Mouse (Mus musculus) kidney, adult 2 months (tissue): ENCODE measurements around the gene Alk. TPM values are rescaled to one million over a fixed set of nuclear protein-coding genes. Genes with fewer than 3 reads are reported as not detected.

Source experiments
- DNase-seq: peaks from one replicate; pipeline ENCODE4 v3.0.0; 2021
- H3K27ac ChIP-seq: fragments of 200-500 bp; 2 replicates; pipeline ENCODE4 v1.5.1; 2012; ENCODE audit warnings: low read depth, low read length, control low read depth, inconsistent platforms; ENCODE audit not compliant: insufficient read depth
- H3K27me3 ChIP-seq: fragments of 200-500 bp; replicated peaks from 2 replicates; pipeline ENCODE4 v1.6.1; 2012; ENCODE audit warnings: mild to moderate bottlenecking, moderate library complexity, low read length, inconsistent platforms; ENCODE audit not compliant: control insufficient read depth, insufficient read depth
- H3K36me3 ChIP-seq: fragments of 200-500 bp; 2 replicates; pipeline ENCODE4 v1.6.1; 2012; ENCODE audit warnings: mild to moderate bottlenecking, moderate library complexity, low read length, inconsistent platforms; ENCODE audit not compliant: control insufficient read depth, insufficient read depth
- H3K4me1 ChIP-seq: fragments of 200-500 bp; 2 replicates; pipeline ENCODE4 v1.6.1; 2011; ENCODE audit warnings: low read length; ENCODE audit not compliant: control insufficient read depth, insufficient read depth
- H3K4me3 ChIP-seq: fragments of 200-500 bp; 2 replicates; pipeline ENCODE4 v1.5.1; 2011; ENCODE audit warnings: mild to moderate bottlenecking, low read depth, low read length, control low read depth; ENCODE audit not compliant: insufficient read depth
- CTCF ChIP-seq: fragments of 200-500 bp; conservative IDR thresholded peaks from 2 replicates; pipeline ENCODE4 v1.5.1; 2011; ENCODE audit warnings: low read depth, mild to moderate bottlenecking, control low read depth, low read length, moderate library complexity, mixed read lengths; ENCODE audit not compliant: insufficient read depth, insufficient read length
- POLR2A ChIP-seq: fragments of 200-500 bp; IDR thresholded peaks from one replicate; pipeline ENCODE4 v1.6.1; 2011; ENCODE audit warnings: low read depth, low read length, control low read depth
- WGBS: fragments of 180-500 bp; shearing (Covaris S2); methylation state at CpG from one replicate; pipeline ENCODE4 v1.1.7; 2018; 5-methylcytosine and 5-hydroxymethylcytosine counted together
- polyA plus RNA-seq: library from polyadenylated mRNA; depleted of rRNA; stranded (reverse); fragments of >200 nt; gene quantifications from 2 replicates; pipeline ENCODE4 v1.2.3, GENCODE M21; 2012

The Alk gene
- polyA plus RNA-seq, 1 experiment: 0.03 TPM

DNA sequence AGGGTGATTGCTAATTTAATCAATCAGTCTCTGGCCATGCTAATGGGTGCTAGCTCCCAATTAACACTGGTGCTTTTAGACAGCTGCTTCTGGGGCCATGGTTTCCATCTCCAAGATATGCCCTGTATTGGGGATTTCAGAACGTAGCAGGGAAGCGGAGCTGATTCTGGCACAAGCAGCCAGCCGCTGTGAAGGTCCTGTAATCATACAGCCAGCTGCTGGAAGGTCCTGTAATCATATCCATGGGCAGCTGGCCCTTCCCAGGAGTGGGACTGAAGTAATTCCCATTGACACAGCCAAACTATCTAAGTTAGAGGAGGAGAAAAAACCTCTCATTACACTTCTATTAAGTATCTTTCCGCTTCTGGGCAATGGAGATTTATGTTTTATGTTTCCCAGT lies 242.5 kb downstream of the Alk start:
- WGBS: 78% methylated on average over 4 of the region's 4 CpGs
- Histone ChIP-seq H3K27ac (no peak overlapping the region), H3K27me3 (no peaks in the 10 kb centered on the region; the same call in 1 of the 2 replicates), H3K4me1 (no peaks in the 10 kb centered on the region), H3K36me3 (no peaks in the 10 kb centered on the region), H3K4me3 (no peak overlapping the region)
- no peak for TF ChIP-seq POLR2A
- no peak for TF ChIP-seq CTCF
- DNase-seq: no peak

DNA sequence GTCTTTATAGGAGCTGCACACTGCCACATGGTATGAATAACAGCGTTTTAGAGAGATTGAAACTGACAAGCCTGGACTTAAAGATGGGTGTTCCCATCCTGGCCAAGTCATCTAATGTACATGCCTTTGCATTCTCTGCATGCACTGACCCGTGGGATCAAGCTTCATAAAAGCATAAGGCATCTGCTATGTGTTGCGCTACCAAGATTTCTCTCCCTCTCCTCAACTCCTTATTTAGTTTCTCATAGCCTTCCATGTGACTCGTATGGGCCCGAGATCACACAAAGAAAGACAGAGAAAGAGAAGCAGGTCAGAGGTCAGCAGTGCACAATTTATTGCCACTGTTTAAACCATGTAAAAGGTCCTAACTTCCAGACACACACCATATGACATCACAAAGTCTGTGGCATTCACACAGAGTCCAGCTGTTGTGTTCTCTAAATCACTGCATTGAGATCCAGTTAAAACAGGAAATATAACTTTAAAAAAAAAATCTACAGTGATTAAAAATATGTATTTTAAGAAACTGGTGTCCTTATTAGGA lies 247.6 kb downstream of the Alk start:
- TF ChIP-seq POLR2A (no peak), CTCF (no peak)
- Histone ChIP-seq H3K4me3 (no peak overlapping the region), H3K4me1 (no peaks in the 10 kb centered on the region), H3K36me3 (no peaks in the 10 kb centered on the region), H3K27ac (no peak overlapping the region), H3K27me3 (no peaks in the 10 kb centered on the region)
- DNase-seq: peak; percentile 2
- 63% methylated on average over 5 of the region's 5 CpGs for WGBS

DNA sequence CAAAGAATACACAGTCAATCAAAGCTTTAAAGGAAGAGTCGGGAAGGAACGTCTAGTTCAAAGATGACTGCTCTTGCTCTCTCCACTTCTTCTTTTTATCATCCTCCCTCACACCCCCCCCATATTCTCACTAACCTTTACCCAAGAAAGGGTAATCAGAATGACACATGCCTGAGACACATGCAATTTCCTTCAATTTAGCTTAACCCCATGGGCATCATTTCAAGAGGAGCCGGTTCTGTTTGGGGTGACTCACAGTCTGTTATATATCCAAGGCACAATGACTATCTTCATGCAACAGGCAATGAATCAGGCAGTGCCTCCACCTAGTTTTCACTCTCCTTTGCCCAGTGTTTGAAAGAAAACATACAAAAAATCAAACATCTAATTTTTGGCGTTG lies 265.0 kb downstream of the Alk start:
- 90% methylated on average over 4 of the region's 4 CpGs for WGBS
- Histone ChIP-seq H3K27me3 (no peaks in the 10 kb centered on the region), H3K4me3 (no peak overlapping the region), H3K36me3 (no peaks in the 10 kb centered on the region), H3K4me1 (no peaks in the 10 kb centered on the region), H3K27ac (no peak overlapping the region)
- TF ChIP-seq CTCF (no peak), POLR2A (no peak)
- no peak for DNase-seq

DNA sequence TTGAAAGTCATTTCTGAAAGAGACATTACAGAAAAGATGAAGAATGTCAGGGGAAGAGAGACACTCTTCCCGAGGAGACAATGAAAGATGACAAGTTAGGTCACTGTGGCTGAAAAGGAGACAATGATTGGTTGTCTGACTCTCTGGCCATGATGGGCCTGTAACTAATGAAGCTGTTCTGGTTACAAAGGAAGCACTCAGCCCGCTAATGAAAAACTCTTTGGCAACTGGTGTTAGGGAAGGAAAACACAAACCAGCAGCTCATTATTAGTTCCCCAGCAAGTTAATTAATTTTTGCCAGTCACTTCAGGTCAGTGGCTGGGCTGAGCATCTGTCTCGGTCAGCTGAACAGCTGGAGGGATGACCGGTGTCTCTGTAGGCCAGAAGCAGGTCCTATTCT lies 271.5 kb downstream of the Alk start:
- no peaks in the 10 kb centered on the region for H3K27me3 ChIP-seq
- H3K36me3 ChIP-seq: no peaks in the 10 kb centered on the region
- 37% methylated on average over 4 of the region's 4 CpGs for WGBS
- no peak overlapping the region for H3K4me3 ChIP-seq
- H3K4me1 ChIP-seq: no peaks in the 10 kb centered on the region
- no peak for DNase-seq
- TF ChIP-seq POLR2A (no peak), CTCF (no peak)
- H3K27ac ChIP-seq: no peak overlapping the region

DNA sequence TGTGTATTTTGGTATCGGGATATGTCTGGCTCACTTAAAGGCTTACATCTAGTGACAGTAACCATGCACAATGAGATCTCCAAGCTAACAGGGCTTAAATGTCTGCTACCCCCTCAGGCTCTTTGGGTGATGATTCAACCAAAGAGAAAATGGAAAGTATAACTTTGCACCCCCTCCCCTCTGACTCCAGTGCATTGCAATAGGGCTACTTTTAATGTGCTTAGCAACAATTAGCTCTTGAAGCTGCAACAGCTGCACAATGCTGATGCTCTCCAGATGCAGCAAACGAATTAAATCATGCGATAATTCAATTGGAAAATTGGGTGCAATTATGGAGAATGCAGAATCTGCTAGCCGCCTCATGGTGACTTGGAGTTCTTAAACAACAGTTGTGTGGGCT lies 278.5 kb downstream of the Alk start:
- H3K36me3 ChIP-seq: no peaks in the 10 kb centered on the region
- no peaks in the 10 kb centered on the region for H3K4me1 ChIP-seq
- no peak overlapping the region for H3K27ac ChIP-seq
- no peaks in the 10 kb centered on the region for H3K27me3 ChIP-seq
- H3K4me3 ChIP-seq: no peak overlapping the region
- TF ChIP-seq POLR2A: no peak
- TF ChIP-seq CTCF: no peak
- DNase-seq: no peak
- 84% methylated on average over 4 of the region's 4 CpGs for WGBS

DNA sequence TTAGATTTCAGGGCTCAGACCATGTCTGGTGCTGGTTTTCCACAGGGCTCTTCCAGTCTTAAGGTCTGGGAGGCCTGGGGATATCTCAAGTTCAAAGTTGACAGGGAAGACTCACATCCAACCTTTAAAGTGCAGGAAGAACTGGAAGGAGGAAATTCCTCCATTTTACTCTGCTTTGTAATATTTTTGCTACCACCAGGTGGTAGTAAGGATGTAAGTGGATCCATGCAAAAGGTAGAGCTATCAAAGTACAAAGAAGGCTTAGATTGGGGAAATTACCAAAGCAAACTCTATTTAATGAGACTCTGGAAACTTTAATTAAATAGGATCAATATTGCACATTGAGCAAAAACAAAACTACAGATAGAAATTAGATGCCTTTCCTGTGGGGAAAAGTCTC lies 284.9 kb downstream of the Alk start:
- Histone ChIP-seq H3K27ac (no peak overlapping the region), H3K4me1 (no peaks in the 10 kb centered on the region), H3K27me3 (no peaks in the 10 kb centered on the region), H3K36me3 (no peaks in the 10 kb centered on the region), H3K4me3 (no peak overlapping the region)
- TF ChIP-seq POLR2A (no peak), CTCF (no peak)
- peak; percentile 4 for DNase-seq

DNA sequence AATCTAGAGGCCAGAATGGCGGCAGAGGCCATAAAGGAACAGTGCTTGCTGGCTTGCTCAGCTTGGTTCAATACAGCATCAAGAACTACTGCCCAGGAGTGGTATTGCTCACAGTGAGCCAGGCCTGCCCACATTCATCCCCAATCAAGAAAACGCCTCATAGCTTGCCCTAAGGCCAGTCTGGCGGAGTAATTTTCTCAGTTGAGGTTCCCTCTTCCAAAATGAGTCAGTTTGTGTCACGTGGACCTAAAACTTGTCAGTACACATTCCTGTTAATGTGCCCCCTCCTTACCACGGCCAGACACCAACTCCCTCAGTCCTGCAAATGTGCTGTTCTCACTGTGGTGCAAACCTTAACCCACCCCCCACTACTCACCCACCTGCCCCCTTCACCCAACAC lies 304.8 kb downstream of the Alk start:
- no peak for TF ChIP-seq POLR2A
- no peak for TF ChIP-seq CTCF

DNA sequence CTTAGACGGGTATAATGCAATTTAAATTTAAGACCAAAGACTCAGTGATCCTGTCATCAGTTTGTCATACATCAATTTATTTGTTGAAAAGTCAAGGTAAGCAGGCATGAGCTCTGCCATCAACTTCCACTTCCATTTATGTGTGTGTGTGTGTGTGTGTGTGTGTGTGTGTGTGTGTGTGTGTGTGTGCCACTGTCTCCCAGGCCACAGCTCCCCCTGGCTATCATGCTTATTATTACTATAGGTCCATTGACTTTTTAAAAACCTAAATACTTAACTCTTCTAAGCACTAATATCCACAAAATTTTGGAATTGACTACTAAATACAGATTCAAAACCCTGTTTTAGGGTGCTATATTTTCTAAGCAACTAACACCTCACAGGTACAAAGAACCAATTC lies 308.1 kb downstream of the Alk start:
- TF ChIP-seq CTCF (no peak), POLR2A (no peak)
- no peak for DNase-seq
- Histone ChIP-seq H3K36me3 (no peaks in the 10 kb centered on the region), H3K27ac (no peak overlapping the region), H3K4me1 (no peaks in the 10 kb centered on the region), H3K27me3 (no peaks in the 10 kb centered on the region), H3K4me3 (no peak overlapping the region)
- 81% methylated on average over 1 of the region's 1 CpGs for WGBS

More for the DNA sequence above, 304.8 kb downstream of the Alk start:
- WGBS: 80% methylated on average over 5 of the region's 5 CpGs
- no peaks in the 10 kb centered on the region for H3K27me3 ChIP-seq
- no peak overlapping the region for H3K27ac ChIP-seq
- H3K36me3 ChIP-seq: no peaks in the 10 kb centered on the region
- H3K4me1 ChIP-seq: no peaks in the 10 kb centered on the region
- no peak for DNase-seq
- no peak overlapping the region for H3K4me3 ChIP-seq
